Mouse (Mus musculus): Measurements from ENCODE around the gene Adh7. TPM values are rescaled to one million over a fixed set of nuclear protein-coding genes. Genes with fewer than 3 reads are reported as not detected.

The Adh7 gene
- polyA plus RNA-seq, 1 experiment from 2014 or later: not detected

- no peaks in the 10 kb centered on the region for H3K9me3 ChIP-seq (ENCODE audit: control insufficient read depth, low read length)
- H3K9ac ChIP-seq (ENCODE audit: low read length): no peak overlapping the region
- WGBS: 85% methylated on average over 14 of the region's 14 CpGs
- H3K4me1 ChIP-seq (ENCODE audit: control insufficient read depth in 2 of 2, insufficient read depth in 2 of 2, low read length in 2 of 2): no peaks in the 10 kb centered on the region; a peak in 1 of 4 replicates
- H3K27ac ChIP-seq (replicated peaks in 1 of 2; ENCODE audit: control insufficient read depth in 1 of 2, insufficient read depth in 1 of 2, low read depth in 2 of 2, low read length in 2 of 2): no peak overlapping the region
- H3K4me2 ChIP-seq (ENCODE audit: low read length): no peak overlapping the region
- no peaks in the 10 kb centered on the region for H3K36me3 ChIP-seq (ENCODE audit: control insufficient read depth, insufficient read depth, low read length)
- no peak overlapping the region for H3K4me3 ChIP-seq (ENCODE audit: control insufficient read depth in 1 of 2, insufficient read depth in 1 of 2, low read depth in 1 of 2, low read length in 2 of 2)
- no peaks in the 10 kb centered on the region for H3K27me3 ChIP-seq (ENCODE audit: control insufficient read depth, insufficient read depth, low read length)
- ATAC-seq (ENCODE audit: insufficient number of reproducible peaks, insufficient read depth, low FRiP score, low read depth): no peak
These were observed 24.6 kb downstream of the Adh7 start for GRCm38 (mm10) chr3:138242021-138242726.

- Histone ChIP-seq H3K4me3 (ENCODE audit: control insufficient read depth in 1 of 2, insufficient read depth in 1 of 2, low read depth in 1 of 2, low read length in 2 of 2) (no peak overlapping the region), H3K9ac (ENCODE audit: low read length) (no peak overlapping the region), H3K36me3 (ENCODE audit: control insufficient read depth, insufficient read depth, low read length) (no peaks in the 10 kb centered on the region), H3K9me3 (ENCODE audit: control insufficient read depth, low read length) (no peaks in the 10 kb centered on the region), H3K27me3 (ENCODE audit: control insufficient read depth, insufficient read depth, low read length) (no peaks in the 10 kb centered on the region), H3K4me2 (ENCODE audit: low read length) (no peak overlapping the region), H3K4me1 (ENCODE audit: control insufficient read depth in 2 of 2, insufficient read depth in 2 of 2, low read length in 2 of 2) (no peaks in the 10 kb centered on the region; a peak in 1 of 4 replicates), H3K27ac (replicated peaks in 1 of 2; ENCODE audit: control insufficient read depth in 1 of 2, insufficient read depth in 1 of 2, low read depth in 2 of 2, low read length in 2 of 2) (no peak overlapping the region)
- WGBS: 89% methylated on average over 6 of the region's 6 CpGs
- no peak for ATAC-seq (ENCODE audit: insufficient number of reproducible peaks, insufficient read depth, low FRiP score, low read depth)
These were observed 25.4 kb downstream of the Adh7 start for GRCm38 (mm10) chr3:138242933-138243332.

GRCm38 (mm10) chr3:138244338-138244874, 26.8 kb downstream of the Adh7 start:
- no peaks in the 10 kb centered on the region; a peak in 1 of 4 replicates for H3K4me1 ChIP-seq (ENCODE audit: control insufficient read depth in 2 of 2, insufficient read depth in 2 of 2, low read length in 2 of 2)
- H3K36me3 ChIP-seq (ENCODE audit: control insufficient read depth, insufficient read depth, low read length): no peaks in the 10 kb centered on the region
- H3K9me3 ChIP-seq (ENCODE audit: control insufficient read depth, low read length): no peaks in the 10 kb centered on the region
- no peak overlapping the region for H3K4me3 ChIP-seq (ENCODE audit: control insufficient read depth in 1 of 2, insufficient read depth in 1 of 2, low read depth in 1 of 2, low read length in 2 of 2)
- H3K27me3 ChIP-seq (ENCODE audit: control insufficient read depth, insufficient read depth, low read length): no peaks in the 10 kb centered on the region
- H3K4me2 ChIP-seq (ENCODE audit: low read length): no peak overlapping the region
- no peak overlapping the region for H3K27ac ChIP-seq (replicated peaks in 1 of 2; ENCODE audit: control insufficient read depth in 1 of 2, insufficient read depth in 1 of 2, low read depth in 2 of 2, low read length in 2 of 2)
- no peak overlapping the region for H3K9ac ChIP-seq (ENCODE audit: low read length)
- 76% methylated on average over 7 of the region's 7 CpGs for WGBS
- ATAC-seq (ENCODE audit: insufficient number of reproducible peaks, insufficient read depth, low FRiP score, low read depth): no peak

GRCm38 (mm10) chr3:138246511-138247020, 29.0 kb downstream of the Adh7 start:
- H3K36me3 ChIP-seq (ENCODE audit: control insufficient read depth, insufficient read depth, low read length): no peaks in the 10 kb centered on the region
- no peak overlapping the region for H3K4me2 ChIP-seq (ENCODE audit: low read length)
- no peak overlapping the region for H3K4me3 ChIP-seq (ENCODE audit: control insufficient read depth in 1 of 2, insufficient read depth in 1 of 2, low read depth in 1 of 2, low read length in 2 of 2)
- no peaks in the 10 kb centered on the region for H3K9me3 ChIP-seq (ENCODE audit: control insufficient read depth, low read length)
- H3K9ac ChIP-seq (ENCODE audit: low read length): no peak overlapping the region
- no peak for ATAC-seq (ENCODE audit: insufficient number of reproducible peaks, insufficient read depth, low FRiP score, low read depth)
- no peaks in the 10 kb centered on the region for H3K27me3 ChIP-seq (ENCODE audit: control insufficient read depth, insufficient read depth, low read length)
- no peak overlapping the region for H3K27ac ChIP-seq (replicated peaks in 1 of 2; ENCODE audit: control insufficient read depth in 1 of 2, insufficient read depth in 1 of 2, low read depth in 2 of 2, low read length in 2 of 2)
- no peaks in the 10 kb centered on the region for H3K4me1 ChIP-seq (ENCODE audit: control insufficient read depth in 2 of 2, insufficient read depth in 2 of 2, low read length in 2 of 2)

GRCm38 (mm10) chr3:138247241-138247640, 29.7 kb downstream of the Adh7 start:
- no peak for ATAC-seq (ENCODE audit: insufficient number of reproducible peaks, insufficient read depth, low FRiP score, low read depth)
- no peak overlapping the region for H3K4me3 ChIP-seq (ENCODE audit: control insufficient read depth in 1 of 2, insufficient read depth in 1 of 2, low read depth in 1 of 2, low read length in 2 of 2)
- no peak overlapping the region for H3K4me2 ChIP-seq (ENCODE audit: low read length)
- no peak overlapping the region for H3K9ac ChIP-seq (ENCODE audit: low read length)
- H3K27ac ChIP-seq (replicated peaks in 1 of 2; ENCODE audit: control insufficient read depth in 1 of 2, insufficient read depth in 1 of 2, low read depth in 2 of 2, low read length in 2 of 2): no peak overlapping the region
- no peaks in the 10 kb centered on the region for H3K27me3 ChIP-seq (ENCODE audit: control insufficient read depth, insufficient read depth, low read length)
- no peaks in the 10 kb centered on the region for H3K4me1 ChIP-seq (ENCODE audit: control insufficient read depth in 2 of 2, insufficient read depth in 2 of 2, low read length in 2 of 2)
- no peaks in the 10 kb centered on the region for H3K36me3 ChIP-seq (ENCODE audit: control insufficient read depth, insufficient read depth, low read length)
- no peaks in the 10 kb centered on the region for H3K9me3 ChIP-seq (ENCODE audit: control insufficient read depth, low read length)
- WGBS: 78% methylated on average over 4 of the region's 4 CpGs

- H3K27me3 ChIP-seq (ENCODE audit: control insufficient read depth, insufficient read depth, low read length): no peaks in the 10 kb centered on the region
- no peak for ATAC-seq (ENCODE audit: insufficient number of reproducible peaks, insufficient read depth, low FRiP score, low read depth)
- WGBS: 70% methylated on average over 7 of the region's 7 CpGs
- no peak overlapping the region for H3K9ac ChIP-seq (ENCODE audit: low read length)
- no peak overlapping the region for H3K27ac ChIP-seq (replicated peaks in 1 of 2; ENCODE audit: control insufficient read depth in 1 of 2, insufficient read depth in 1 of 2, low read depth in 2 of 2, low read length in 2 of 2)
- no peak overlapping the region for H3K4me2 ChIP-seq (ENCODE audit: low read length)
- H3K9me3 ChIP-seq (ENCODE audit: control insufficient read depth, low read length): no peaks in the 10 kb centered on the region
- H3K36me3 ChIP-seq (ENCODE audit: control insufficient read depth, insufficient read depth, low read length): no peaks in the 10 kb centered on the region
- H3K4me3 ChIP-seq (ENCODE audit: control insufficient read depth in 1 of 2, insufficient read depth in 1 of 2, low read depth in 1 of 2, low read length in 2 of 2): no peak overlapping the region
- no peaks in the 10 kb centered on the region for H3K4me1 ChIP-seq (ENCODE audit: control insufficient read depth in 2 of 2, insufficient read depth in 2 of 2, low read length in 2 of 2)
These were observed 30.5 kb downstream of the Adh7 start for GRCm38 (mm10) chr3:138248011-138248410.

GRCm38 (mm10) chr3:138248746-138249145, 31.2 kb downstream of the Adh7 start:
- no peaks in the 10 kb centered on the region for H3K27me3 ChIP-seq (ENCODE audit: control insufficient read depth, insufficient read depth, low read length)
- H3K27ac ChIP-seq (replicated peaks in 1 of 2; ENCODE audit: control insufficient read depth in 1 of 2, insufficient read depth in 1 of 2, low read depth in 2 of 2, low read length in 2 of 2): no peak overlapping the region
- ATAC-seq (ENCODE audit: insufficient number of reproducible peaks, insufficient read depth, low FRiP score, low read depth): no peak
- 87% methylated on average over 8 of the region's 8 CpGs for WGBS
- H3K4me3 ChIP-seq (ENCODE audit: control insufficient read depth in 1 of 2, insufficient read depth in 1 of 2, low read depth in 1 of 2, low read length in 2 of 2): no peak overlapping the region
- H3K9me3 ChIP-seq (ENCODE audit: control insufficient read depth, low read length): no peaks in the 10 kb centered on the region
- H3K36me3 ChIP-seq (ENCODE audit: control insufficient read depth, insufficient read depth, low read length): no peaks in the 10 kb centered on the region
- H3K9ac ChIP-seq (ENCODE audit: low read length): no peak overlapping the region
- H3K4me1 ChIP-seq (ENCODE audit: control insufficient read depth in 2 of 2, insufficient read depth in 2 of 2, low read length in 2 of 2): no peaks in the 10 kb centered on the region
- no peak overlapping the region for H3K4me2 ChIP-seq (ENCODE audit: low read length)

Data from heart, embryonic 14.5 days (tissue).